Mouse (Mus musculus) lung, adult 2 months (tissue): ENCODE data around the gene Swt1.

Experiments used
- CTCF ChIP-seq: fragments of 200-500 bp; IDR thresholded peaks from 2 replicates; pipeline ENCODE4 v1.5.1; 2011; ENCODE audit warnings: mild to moderate bottlenecking, low read length, control low read depth; ENCODE audit not compliant: insufficient read depth
- POLR2A ChIP-seq: fragments of 200-500 bp; IDR thresholded peaks from 2 replicates; pipeline ENCODE4 v1.6.1; 2011; ENCODE audit warnings: low read depth, mild to moderate bottlenecking, control low read depth, low read length, borderline replicate concordance; ENCODE audit errors: extremely low read depth

GRCm38 (mm10) chr1:151422178-151422577, 6.1 kb downstream of the Swt1 start:
- no peak for TF ChIP-seq CTCF
- TF ChIP-seq POLR2A, result no peak
